ENCODE assay signal across 9 mouse cellular contexts in the genomic region with DNA sequence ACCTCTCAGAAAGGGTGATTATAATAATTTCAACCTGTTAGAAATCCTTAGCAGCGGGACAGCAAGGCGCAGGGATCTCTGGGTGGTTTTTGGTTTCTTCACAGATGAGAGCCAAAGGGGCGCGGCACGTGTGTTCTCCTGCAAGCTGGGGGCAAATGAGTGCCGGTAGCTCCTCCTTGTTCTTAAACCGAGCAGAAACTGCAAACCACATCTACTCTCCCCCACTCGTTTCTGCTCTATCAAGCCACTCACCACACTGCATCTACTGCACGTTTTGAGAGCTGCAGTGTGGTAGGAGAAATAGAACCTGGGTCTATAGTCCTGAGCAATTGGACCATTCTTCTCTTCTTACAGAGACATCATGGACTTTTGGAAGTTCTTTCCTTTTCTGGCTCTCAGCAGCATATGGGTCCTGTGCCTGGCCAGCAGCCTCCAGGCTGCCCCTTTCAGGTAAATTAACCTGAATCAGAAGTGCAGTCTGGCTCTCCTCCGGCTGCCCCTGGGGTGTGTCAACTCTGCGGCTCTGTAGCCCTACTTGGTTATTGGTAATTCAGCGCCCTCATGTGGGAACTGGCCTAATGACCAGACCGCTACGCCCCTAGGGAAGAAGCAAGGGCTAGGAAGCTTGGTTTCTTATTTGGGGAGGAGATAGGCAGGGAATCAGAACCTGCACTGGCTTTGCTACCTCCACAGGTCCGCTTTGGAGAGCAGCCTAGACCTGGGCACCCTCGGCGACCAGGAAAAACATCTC. TPM values are rescaled to one million over a fixed set of nuclear protein-coding genes. Genes with fewer than 3 reads are reported as not detected.
DNase-seq lines count a peak whose midpoint lies in the region; ATAC-seq and TF ChIP-seq lines count a peak whose summit lies in the region.
"Had no signal": no experiment of that assay in that cellular context is flagged by ENCODE, and none has a peak within 500 bp of the region (broad histone marks: within the 10 kb centered on the region; RNA-seq: fewer than 3 reads in every experiment).

No protein-coding gene starts in this region.

- H3K9ac ChIP-seq in forebrain, embryonic 13.5 days: no peak overlapping the region
- no peak overlapping the region for H3K9ac ChIP-seq in intestine, embryonic 14.5 days (ENCODE audit: low read length)
- H3K9ac ChIP-seq in liver, embryonic 14.5 days (replicated peaks): no peak overlapping the region
- no peak overlapping the region for H3K9ac ChIP-seq in neural tube, embryonic 15.5 days (replicated peaks)

- 3% methylated on average over 17 of the region's 17 CpGs for WGBS in forebrain, embryonic 13.5 days
- WGBS in intestine, embryonic 14.5 days: 4% methylated on average over 17 of the region's 17 CpGs
- 2% methylated on average over 17 of the region's 17 CpGs for WGBS in liver, embryonic 14.5 days (ENCODE audit: insufficient replicate concordance)
- WGBS in neural tube, embryonic 15.5 days: 6% methylated on average over 17 of the region's 17 CpGs

- H3K9me3 ChIP-seq in forebrain, embryonic 13.5 days (replicated peaks): no peaks in the 10 kb centered on the region
- H3K9me3 ChIP-seq in intestine, embryonic 14.5 days (ENCODE audit: control insufficient read depth, low read length): no peaks in the 10 kb centered on the region
- no peaks in the 10 kb centered on the region for H3K9me3 ChIP-seq in liver, embryonic 14.5 days (ENCODE audit: control insufficient read depth, low read length)
- H3K9me3 ChIP-seq in neural tube, embryonic 15.5 days (replicated peaks): no peaks in the 10 kb centered on the region

- no peaks in the 10 kb centered on the region for H3K36me3 ChIP-seq in forebrain, embryonic 13.5 days (ENCODE audit: poor library complexity, severe bottlenecking)
- no peaks in the 10 kb centered on the region for H3K36me3 ChIP-seq in intestine, embryonic 14.5 days (ENCODE audit: control insufficient read depth, insufficient read depth, low read length)
- H3K36me3 ChIP-seq in liver, embryonic 14.5 days (replicated peaks; ENCODE audit: control insufficient read depth, insufficient read depth, low read depth): no peaks in the 10 kb centered on the region
- no peaks in the 10 kb centered on the region for H3K36me3 ChIP-seq in neural tube, embryonic 15.5 days

- peak; percentile 44 for TF ChIP-seq CTCF in liver, embryonic 14.5 days (IDR thresholded peaks at IDR 0.05; ENCODE audit: low read depth)

- peak overlapping the region; percentile 9 for H3K4me3 ChIP-seq in forebrain, embryonic 13.5 days
- H3K4me3 ChIP-seq in intestine, embryonic 14.5 days (ENCODE audit: low read depth, low read length): peak overlapping the region; percentile 1; the same call in 1 of the 2 replicates
- H3K4me3 ChIP-seq in liver, embryonic 14.5 days (ENCODE audit: insufficient read depth in 1 of 2, low read depth in 2 of 2, low read length in 2 of 2): no peak overlapping the region
- peak overlapping the region; percentile 16 for H3K4me3 ChIP-seq in neural tube, embryonic 15.5 days (replicated peaks)

- no peak for TF ChIP-seq EP300 in liver, embryonic 14.5 days (IDR thresholded peaks at IDR 0.05; ENCODE audit: low read depth)

- peak overlapping the region; percentile 44 for H3K4me2 ChIP-seq in forebrain, embryonic 13.5 days
- peak overlapping the region; percentile 36 for H3K4me2 ChIP-seq in intestine, embryonic 14.5 days (ENCODE audit: low read length)
- no peak overlapping the region for H3K4me2 ChIP-seq in liver, embryonic 14.5 days (ENCODE audit: low read depth)
- H3K4me2 ChIP-seq in neural tube, embryonic 15.5 days: peak overlapping the region; percentile 50

- H3K27me3 ChIP-seq in forebrain, embryonic 13.5 days: peaks cover 47% of the 10 kb centered on the region
- H3K27me3 ChIP-seq in intestine, embryonic 14.5 days (replicated peaks; ENCODE audit: control insufficient read depth, insufficient read depth, low read length): peaks cover 39% of the 10 kb centered on the region
- peaks cover 17% of the 10 kb centered on the region for H3K27me3 ChIP-seq in liver, embryonic 14.5 days (ENCODE audit: control insufficient read depth, insufficient read depth, low read length)
- H3K27me3 ChIP-seq in neural tube, embryonic 15.5 days (replicated peaks): peaks cover 45% of the 10 kb centered on the region

- peak; percentile 26 for DNase-seq in layer of hippocampus, adult 11-12 months (ENCODE audit: low spot score)
- DNase-seq in layer of hippocampus, adult 9-11 months: no peak
- DNase-seq in adrenal gland, postnatal 25 days: peak; percentile 56
- DNase-seq in intestine, embryonic 14.5 days (ENCODE audit: low spot score): peak; percentile 66
- DNase-seq in liver, embryonic 14.5 days (ENCODE audit: low read depth in 3 of 3, low spot score in 3 of 3): no peak
- DNase-seq in spleen, postnatal 4 days (ENCODE audit: low spot score in 2 of 2): no peak

- H3K4me1 ChIP-seq in forebrain, embryonic 13.5 days: peaks cover 16% of the 10 kb centered on the region
- peaks cover 4% of the 10 kb centered on the region; the same call in 1 of the 2 replicates for H3K4me1 ChIP-seq in intestine, embryonic 14.5 days (replicated peaks; ENCODE audit: control insufficient read depth, insufficient read depth, low read length)
- H3K4me1 ChIP-seq in liver, embryonic 14.5 days (replicated peaks; ENCODE audit: control insufficient read depth in 2 of 2, insufficient read depth in 2 of 2, low read length in 1 of 2): no peaks in the 10 kb centered on the region
- peaks cover 20% of the 10 kb centered on the region for H3K4me1 ChIP-seq in neural tube, embryonic 15.5 days

- no peak overlapping the region for H3K27ac ChIP-seq in forebrain, embryonic 13.5 days
- no peak overlapping the region for H3K27ac ChIP-seq in intestine, embryonic 14.5 days (ENCODE audit: low read depth)
- no peak overlapping the region for H3K27ac ChIP-seq in liver, embryonic 14.5 days
- no peak overlapping the region for H3K27ac ChIP-seq in neural tube, embryonic 15.5 days (replicated peaks)

- no peak for ATAC-seq in forebrain, embryonic 13.5 days
- ATAC-seq in intestine, embryonic 14.5 days (replicated peaks; ENCODE audit: low FRiP score, low TSS enrichment, low read depth): peak; percentile 66; the same call in 1 of the 2 replicates
- ATAC-seq in liver, embryonic 14.5 days (ENCODE audit: insufficient read depth): no peak
- ATAC-seq in neural tube, embryonic 15.5 days (ENCODE audit: low FRiP score): no peak

RNA-seq across cellular contexts. Expression of gene Calcb, which starts 1.1 kb away (rescaled TPM):
- not detected in 2 replicates for total RNA-seq in adrenal gland, postnatal 25 days (2021)
- polyA plus RNA-seq in forebrain, embryonic 13.5 days (2015; fragmentation: Nextera tagmentation; extraction: Ambion mirVana): not detected in 2 replicates
- polyA plus RNA-seq in intestine, embryonic 14.5 days (2014; fragmentation: Nextera tagmentation; extraction: Ambion mirVana): 1.3 and 2.0 TPM in 2 replicates
- polyA plus RNA-seq in liver, embryonic 14.5 days (2012; rRNA removed): not detected in 2 replicates
- polyA plus RNA-seq in liver, embryonic 14.5 days (2014; fragmentation: Nextera tagmentation; extraction: Ambion mirVana): not detected in 2 replicates
- 19.9 and 28.0 TPM in 2 replicates for polyA plus RNA-seq in neural tube, embryonic 15.5 days (2015; fragmentation: Nextera tagmentation; extraction: Ambion mirVana)
- polyA plus RNA-seq: liver, embryonic 16.5 days had no signal

RNA-seq across cellular contexts. Expression of gene Insc, which starts 23.9 kb away (rescaled TPM):
- total RNA-seq in adrenal gland, postnatal 25 days (2021): 1.5 and 2.6 TPM in 2 replicates
- 0.46 and 0.86 TPM in 2 replicates for polyA plus RNA-seq in forebrain, embryonic 13.5 days (2015; fragmentation: Nextera tagmentation; extraction: Ambion mirVana)
- 20.8 and 22.0 TPM in 2 replicates for polyA plus RNA-seq in intestine, embryonic 14.5 days (2014; fragmentation: Nextera tagmentation; extraction: Ambion mirVana)
- polyA plus RNA-seq in liver, embryonic 14.5 days (2012; rRNA removed): 9.9 and 10.9 TPM in 2 replicates
- 12.8 and 13.0 TPM in 2 replicates for polyA plus RNA-seq in liver, embryonic 14.5 days (2014; fragmentation: Nextera tagmentation; extraction: Ambion mirVana)
- polyA plus RNA-seq in neural tube, embryonic 15.5 days (2015; fragmentation: Nextera tagmentation; extraction: Ambion mirVana): 4.7 and 5.1 TPM in 2 replicates

Comparison
In these comparisons a context has a peak if more than half of its experiments do, and no peak if none do; other contexts are left out.
1. DNase-seq: peak in layer of hippocampus, adult 11-12 months (single experiment), adrenal gland, postnatal 25 days (single experiment) and intestine, embryonic 14.5 days (single experiment); none in layer of hippocampus, adult 9-11 months (single experiment), liver, embryonic 14.5 days (0 of 3) and spleen, postnatal 4 days (0 of 2).
2. H3K4me3 ChIP-seq: peak in forebrain, embryonic 13.5 days (single experiment), intestine, embryonic 14.5 days (single experiment) and neural tube, embryonic 15.5 days (single experiment); none in liver, embryonic 14.5 days (0 of 2).